Mouse (Mus musculus) embryonic stem cell, embryonic (primary cell): ENCODE results near the gene Hrh3.

Experiments used
- CTCF ChIA-PET, 4 experiments: fragments of 300-600 bp in 2 of 4; fragments of 350-600 bp in 2 of 4; sonication (Branson Sonifier 250); formaldehyde crosslinking; loops; one replicate each; lab custom pipeline; 2022; ENCODE audit warnings: inconsistent platforms in 2 of 4; lab: Charles Lee
- POLR2A ChIA-PET, 4 experiments: fragments of 300-600 bp in 2 of 4; fragments of 350-600 bp in 2 of 4; sonication (Branson Sonifier 250); formaldehyde crosslinking; loops; one replicate each; lab custom pipeline; 2022; ENCODE audit warnings: antibody characterized with exemption in 4 of 4, inconsistent platforms in 1 of 4; lab: Charles Lee

Hrh3 gene

DNA sequence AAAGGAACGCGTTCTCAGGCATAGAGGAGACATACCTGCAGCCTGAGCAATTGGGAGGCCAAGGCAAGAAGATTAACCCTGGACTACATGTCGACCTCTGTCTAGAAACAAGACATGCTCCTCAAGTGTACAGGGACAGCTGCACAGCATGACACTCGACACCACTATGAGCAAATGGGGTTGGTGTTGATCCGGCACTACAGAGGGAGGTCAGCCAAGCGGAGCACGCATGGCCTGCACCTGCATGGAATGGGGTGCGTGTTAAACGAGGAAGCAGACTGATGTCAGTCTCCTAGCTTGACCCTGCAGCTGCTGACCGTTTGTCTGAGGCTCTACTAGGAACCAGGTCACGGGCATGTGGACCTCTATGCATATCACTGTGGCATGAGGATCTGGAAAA is 14.0 kb downstream of the Hrh3 start:
- ChIA-PET CTCF (interaction anchor here in 1 of 4 experiments (1.2 kb wide), 1 partner anchor 161 kb away, joined by 3 read pairs; no protein-coding TSS in a partner anchor), POLR2A (interaction anchor here in 1 of 4 experiments (0.6 to 2.2 kb wide), 2 partner anchors 12 to 13 kb away, joined by 4 to 6 read pairs; no protein-coding TSS in a partner anchor)

DNA sequence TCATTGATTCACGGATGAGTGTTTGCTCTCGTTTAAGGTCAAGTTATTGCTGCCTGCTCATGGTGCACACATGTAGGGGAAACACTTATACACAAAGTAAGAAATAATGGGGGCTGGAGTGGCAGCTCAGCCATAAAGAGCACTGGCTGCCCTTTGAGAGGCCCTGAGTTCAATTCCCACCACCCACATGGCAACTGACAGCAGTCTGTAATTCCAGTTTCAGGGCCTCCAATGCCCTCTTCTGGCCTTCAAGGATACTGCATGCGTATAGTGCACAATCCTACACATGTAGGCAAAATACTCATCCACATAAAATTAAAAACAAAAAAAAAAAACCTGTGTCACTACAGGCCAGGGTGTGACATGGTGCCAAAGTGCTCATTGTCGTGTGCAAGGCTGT is 16.8 kb downstream of the Hrh3 start:
- POLR2A ChIA-PET: interaction anchor here in 2 of 4 experiments (1.0 to 9.3 kb wide), 7 partner anchors 10 to 147 kb away, joined by 3 to 62 read pairs (median 6); partner anchors contain the start of genes Hrh3 (in 1 of the 2) and Mtg2 (in 1 of the 2)
- CTCF ChIA-PET: interaction anchor here in 2 of 4 experiments (0.7 to 4.8 kb wide), 2 partner anchors 9 to 36 kb away, joined by 5 to 22 read pairs; no protein-coding TSS in a partner anchor

DNA sequence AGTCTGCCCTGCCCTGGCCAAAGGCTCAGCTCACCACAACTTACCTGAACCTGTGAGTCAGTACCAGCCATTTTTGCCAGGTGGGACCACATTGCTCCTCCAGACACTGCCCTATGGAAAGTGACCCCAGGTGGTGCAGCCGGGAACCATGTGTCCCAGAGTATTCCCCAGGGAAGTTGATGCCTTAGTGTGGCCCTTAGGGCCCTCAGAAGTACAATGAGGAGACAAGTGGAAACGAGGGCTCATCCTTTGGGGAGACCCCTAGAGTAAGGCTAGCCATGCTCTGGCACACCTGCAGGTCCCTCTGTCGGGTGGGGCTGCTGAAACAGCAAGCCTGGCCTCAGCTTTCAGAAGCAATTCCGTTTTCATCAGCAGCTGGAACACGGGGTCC is 17.7 kb downstream of the Hrh3 start:
- ChIA-PET CTCF (interaction anchor here in 2 of 4 experiments (1.8 to 4.8 kb wide), 4 partner anchors 9 to 44 kb away, joined by 5 to 22 read pairs (median 6); partner anchors contain the start of genes Psma7 (in 1 of the 2) and Ss18l1 (in 1 of the 2)), POLR2A (interaction anchor here in 2 of 4 experiments (1.0 to 9.3 kb wide), 11 partner anchors 9 to 125 kb away, joined by 3 to 62 read pairs (median 6); partner anchors contain the start of genes Hrh3 (in 1 of the 2), Lsm14b (in 1 of the 2), Mtg2 (in 1 of the 2) and Osbpl2 (in 1 of the 2))

DNA sequence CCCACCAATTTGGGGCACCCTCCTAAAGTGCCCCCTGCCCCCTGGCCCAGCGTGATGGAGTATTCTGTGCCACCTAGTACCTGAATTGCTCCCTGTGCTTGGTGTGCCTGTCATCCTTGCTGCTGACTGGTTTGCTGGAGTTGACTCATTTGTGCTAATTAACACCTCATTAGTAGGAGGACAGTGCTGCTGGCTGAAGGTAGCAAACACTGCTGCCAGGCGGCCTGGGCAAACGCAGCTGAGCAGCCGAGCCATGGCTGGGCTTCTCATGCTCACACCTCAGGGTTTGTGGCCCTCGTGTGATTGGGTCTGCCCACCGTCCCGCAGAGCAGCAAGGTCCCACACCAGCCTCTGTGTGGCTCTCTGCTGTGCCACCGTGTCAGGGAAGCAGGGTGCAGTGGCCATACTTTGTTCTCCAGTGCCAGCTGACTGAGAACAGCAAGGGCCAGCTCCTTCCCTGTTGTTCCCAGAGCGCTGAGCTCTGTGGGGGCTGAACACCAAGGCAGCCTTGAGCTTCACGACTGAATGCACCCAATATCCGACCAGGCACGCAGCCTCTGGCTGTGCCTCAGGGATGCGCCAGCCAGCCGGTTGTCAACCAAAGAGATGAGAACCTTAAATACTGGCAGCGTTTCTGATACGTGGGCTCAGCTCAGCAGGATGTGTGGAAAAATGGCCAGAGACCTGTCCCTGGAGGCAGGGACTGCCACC is 18.2 kb downstream of the Hrh3 start:
- POLR2A ChIA-PET: interaction anchor here in 2 of 4 experiments (0.6 to 9.3 kb wide), 14 partner anchors 8 to 102 kb away, joined by 3 to 62 read pairs (median 4); partner anchors contain the start of genes Hrh3 (in 1 of the 2), Lsm14b (in 1 of the 2), Mtg2 (in 1 of the 2) and Osbpl2 (in 1 of the 2)
- CTCF ChIA-PET: interaction anchor here in 2 of 4 experiments (1.8 to 4.8 kb wide), 4 partner anchors 9 to 44 kb away, joined by 5 to 22 read pairs (median 6); partner anchors contain the start of genes Psma7 (in 1 of the 2) and Ss18l1 (in 1 of the 2)

DNA sequence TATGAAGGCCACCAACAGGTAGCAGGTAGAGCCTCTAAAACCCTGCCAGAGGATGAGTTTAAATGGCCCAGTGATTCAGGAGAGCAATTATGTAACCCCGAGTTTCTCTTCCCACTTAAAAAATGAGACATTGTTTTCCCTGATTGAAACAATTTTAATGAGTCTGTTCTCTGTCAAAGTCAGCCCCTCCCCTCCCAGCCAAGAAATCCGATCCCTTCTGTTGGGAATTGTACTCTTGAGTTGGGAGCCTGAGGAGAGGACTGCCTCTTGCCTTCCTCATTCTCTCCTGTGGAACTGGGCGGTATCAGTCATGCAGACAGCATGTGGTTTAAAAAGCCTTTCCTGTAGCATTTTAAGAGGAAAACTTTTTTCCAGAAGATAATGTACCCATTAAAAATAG is 19.7 kb downstream of the Hrh3 start:
- ChIA-PET POLR2A (interaction anchor here in 2 of 4 experiments (1.1 to 9.3 kb wide), 11 partner anchors 7 to 151 kb away, joined by 3 to 62 read pairs (median 3); partner anchors contain the start of genes Mtg2 (in 2 of the 2), Osbpl2 (in 2 of the 2) and Hrh3 (in 1 of the 2)), CTCF (interaction anchor here in 2 of 4 experiments (1.1 to 4.8 kb wide), 3 partner anchors 17 to 33 kb away, joined by 3 to 22 read pairs (median 5); no protein-coding TSS in a partner anchor)

DNA sequence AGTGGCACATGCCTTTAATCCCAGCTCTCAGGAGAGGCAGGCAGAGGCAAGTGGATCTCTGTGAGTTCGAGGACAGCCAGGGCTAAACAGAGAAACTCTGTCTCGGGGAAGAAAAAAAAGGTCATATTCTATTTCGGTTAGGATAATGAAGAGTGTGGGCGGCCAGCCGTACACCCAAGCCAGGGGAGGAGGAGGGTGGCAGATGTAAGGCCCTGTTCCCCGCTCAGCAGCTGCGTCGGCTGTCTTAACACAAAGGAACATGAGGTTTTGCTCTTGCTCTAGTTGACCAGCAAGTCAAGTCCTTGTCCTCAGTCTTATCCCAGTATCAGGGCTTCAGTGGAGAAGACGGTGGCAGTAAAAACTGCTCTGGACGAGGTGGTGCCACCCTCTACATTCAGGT is 21.2 kb downstream of the Hrh3 start:
- ChIA-PET CTCF (interaction anchor here in 2 of 4 experiments (0.8 to 2.5 kb wide), 3 partner anchors 18 to 32 kb away, joined by 4 to 5 read pairs (median 4); no protein-coding TSS in a partner anchor), POLR2A (interaction anchor here in 2 of 4 experiments (0.5 to 9.3 kb wide), 8 partner anchors 12 to 95 kb away, joined by 3 to 62 read pairs (median 4); partner anchors contain the start of genes Mtg2 (in 2 of the 2) and Osbpl2 (in 2 of the 2))

DNA sequence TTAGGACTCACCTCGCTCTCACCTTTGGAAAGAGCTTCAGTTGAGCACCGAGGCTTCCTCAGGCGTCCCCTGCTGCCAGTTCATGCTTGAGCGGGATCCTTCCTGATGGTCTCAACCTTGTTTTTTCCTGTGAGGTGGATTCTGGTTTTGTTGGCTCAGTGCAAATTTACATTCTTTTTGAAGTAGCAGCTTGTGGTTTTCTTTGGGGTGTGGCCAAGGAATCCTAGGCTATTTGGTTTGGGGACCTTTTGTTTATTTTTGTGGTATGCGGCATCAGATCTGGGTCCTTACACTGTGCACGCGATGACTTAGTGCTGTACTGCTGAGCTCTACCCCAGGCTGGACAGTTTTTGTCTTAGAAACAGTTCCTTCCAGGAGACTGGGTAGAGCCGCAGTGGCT is 23.6 kb downstream of the Hrh3 start:
- CTCF ChIA-PET: interaction anchor here in 3 of 4 experiments (0.6 to 2.4 kb wide), 8 partner anchors 10 to 195 kb away, joined by 3 to 12 read pairs (median 6); partner anchors contain the start of genes Mtg2 (in 2 of the 3), Psma7 (in 1 of the 3) and Ss18l1 (in 1 of the 3)
- POLR2A ChIA-PET: interaction anchor here (0.5 to 9.3 kb wide), 20 partner anchors 10 to 195 kb away, joined by 3 to 62 read pairs (median 3); partner anchors contain the start of genes Mtg2 (in 4 of the 4), Osbpl2 (in 2 of the 4), Hrh3 (in 1 of the 4) and Lsm14b (in 1 of the 4)

DNA sequence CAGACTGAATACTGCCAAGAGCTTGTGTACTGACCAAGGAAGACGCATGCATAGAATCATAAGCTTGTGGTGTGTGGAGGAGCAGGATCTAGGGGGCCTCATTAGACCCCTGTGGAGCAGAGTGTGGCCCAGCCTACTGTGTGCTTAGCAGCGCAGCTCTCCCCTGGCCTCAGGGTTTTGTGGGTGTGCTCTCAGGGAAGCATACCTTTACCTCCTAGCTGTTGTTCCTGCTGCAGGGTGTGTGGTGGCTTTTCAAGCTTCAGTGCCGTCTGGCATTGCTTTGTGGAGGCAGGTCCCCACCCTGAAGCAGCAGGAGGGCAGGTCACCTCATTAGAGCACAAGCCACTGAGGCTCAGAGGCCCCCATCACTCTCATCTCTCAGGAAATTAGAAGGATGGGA is 26.7 kb downstream of the Hrh3 start:
- ChIA-PET POLR2A (interaction anchor here (0.5 to 3.3 kb wide), 32 partner anchors 9 to 198 kb away, joined by 3 to 22 read pairs (median 4); partner anchors contain the start of genes Rps21 (in 2 of the 4), Hrh3 (in 1 of the 4), Lsm14b (in 1 of the 4) and Osbpl2 (in 1 of the 4)), CTCF (interaction anchor here in 3 of 4 experiments (0.6 to 4.4 kb wide), 7 partner anchors 8 to 797 kb away, joined by 3 to 21 read pairs (median 5); no protein-coding TSS in a partner anchor)

DNA sequence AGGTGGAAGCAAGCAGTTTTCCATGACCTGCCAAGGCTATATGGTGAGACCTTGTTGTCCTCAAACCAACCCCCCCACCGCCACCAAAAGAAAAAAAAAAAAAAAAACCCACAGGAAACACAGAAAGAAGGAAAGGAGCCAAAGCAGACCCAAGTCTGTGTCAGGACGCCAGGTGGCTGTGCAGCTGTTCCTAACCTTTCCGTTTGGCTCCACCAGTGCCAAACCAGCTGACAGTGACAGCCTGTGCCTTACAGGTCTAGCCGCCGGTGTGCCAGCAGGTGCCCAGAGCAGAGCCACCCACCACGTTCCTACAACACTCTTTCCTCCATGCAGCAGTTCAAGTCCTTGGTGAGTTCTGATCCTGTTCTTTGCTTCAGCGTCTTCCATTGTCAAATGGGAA is 31.4 kb downstream of the Hrh3 start:
- ChIA-PET CTCF (interaction anchor here in 1 of 4 experiments (0.6 kb wide), 1 partner anchor 1223 kb away, joined by 3 read pairs; no protein-coding TSS in a partner anchor), POLR2A (interaction anchor here in 1 of 4 experiments (0.7 kb wide), 1 partner anchor 185 kb away, joined by 4 read pairs; no protein-coding TSS in a partner anchor)

DNA sequence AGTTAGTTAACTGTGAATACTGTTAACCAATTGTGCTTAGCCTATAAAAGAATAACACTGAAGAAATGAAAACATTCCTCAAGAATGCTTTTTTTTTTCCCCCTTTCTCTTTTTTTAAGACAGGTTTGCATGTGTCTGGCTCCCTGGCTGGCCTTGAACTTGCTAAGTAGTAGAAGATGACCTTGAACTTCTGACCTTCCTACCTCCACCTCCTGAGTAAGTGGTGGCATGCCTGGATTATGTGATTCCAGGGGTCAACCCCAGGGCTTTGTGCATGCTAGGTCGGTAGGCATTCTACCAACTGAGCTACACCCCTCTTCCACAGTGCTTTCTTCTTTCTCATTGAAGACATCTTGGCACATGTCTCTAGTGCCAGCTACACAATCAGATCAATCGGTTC is 32.6 kb downstream of the Hrh3 start:
- CTCF ChIA-PET: interaction anchor here in 2 of 4 experiments (1.5 to 2.2 kb wide), 4 partner anchors 9 to 33 kb away, joined by 5 to 12 read pairs (median 6); partner anchors contain the start of gene Hrh3 (in 1 of the 2)
- POLR2A ChIA-PET: interaction anchor here (0.5 to 5.0 kb wide), 15 partner anchors 10 to 186 kb away, joined by 3 to 62 read pairs (median 7); partner anchors contain the start of genes Lsm14b (in 1 of the 4), Psma7 (in 1 of the 4) and Ss18l1 (in 1 of the 4)

DNA sequence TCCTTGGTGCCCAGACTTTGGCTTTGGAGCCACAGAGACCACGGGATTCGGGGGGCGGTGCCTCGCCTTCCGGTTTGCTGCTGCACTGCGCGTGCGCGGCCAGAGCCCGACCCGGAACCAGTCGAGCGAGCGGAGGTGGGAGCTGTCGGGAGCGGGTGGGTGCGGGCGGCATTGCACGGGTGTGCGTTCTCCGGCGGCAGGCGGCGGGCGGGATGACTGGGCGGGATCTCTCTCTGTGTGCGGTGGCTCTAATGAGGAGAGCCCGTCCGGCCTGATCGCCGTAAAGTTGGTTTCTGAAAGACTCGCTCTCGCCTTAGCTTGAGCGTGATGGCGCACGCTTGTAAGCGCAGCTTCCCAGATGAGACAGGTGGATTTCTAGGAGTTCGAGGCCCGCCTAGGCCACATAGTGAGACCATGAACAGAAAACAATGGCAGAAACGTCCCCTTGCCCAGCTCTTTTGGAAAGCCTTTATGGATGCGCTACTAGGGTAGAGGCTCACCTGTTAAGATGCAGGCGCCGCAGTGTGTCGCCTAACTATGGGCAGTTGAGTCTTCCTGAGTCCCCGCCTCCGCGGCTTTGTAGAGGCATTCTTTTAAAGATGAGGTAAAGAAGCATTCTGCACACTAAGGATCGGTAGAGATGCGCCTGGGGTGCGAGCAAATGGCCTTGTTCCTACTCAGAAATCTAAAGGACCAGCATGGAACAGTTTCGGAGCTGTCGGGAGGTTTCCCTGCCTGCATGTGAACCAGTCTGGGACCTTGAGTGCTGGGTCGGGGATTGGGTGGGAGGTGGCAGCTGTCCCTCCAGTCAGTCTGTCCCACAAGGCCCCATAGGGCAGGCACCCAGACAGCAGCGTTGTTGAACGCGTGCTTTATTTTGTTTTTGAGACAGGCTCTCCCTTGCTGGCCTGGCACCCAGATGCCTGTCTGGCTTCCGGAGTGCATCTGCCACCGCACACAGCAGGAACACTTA is 33.5 kb downstream of the Hrh3 start, which contains the start of gene Mtg2:
Gene Mtg2, plus strand, starts transcription at position 108 of the 973 bp plus-strand sequence.
- CTCF ChIA-PET: interaction anchor here (0.5 to 2.2 kb wide), 14 partner anchors 10 to 218 kb away, joined by 3 to 14 read pairs (median 4); partner anchors contain the start of genes Hrh3 (in 1 of the 4), Psma7 (in 1 of the 4), Rbbp8nl (in 1 of the 4) and Ss18l1 (in 1 of the 4)
- POLR2A ChIA-PET: interaction anchor here (0.5 to 5.0 kb wide), 59 partner anchors 8 to 762 kb away, joined by 3 to 62 read pairs (median 4); partner anchors contain the start of genes Lsm14b (in 3 of the 4), Psma7 (in 3 of the 4), Ss18l1 (in 3 of the 4) and Hrh3 (in 2 of the 4)

DNA sequence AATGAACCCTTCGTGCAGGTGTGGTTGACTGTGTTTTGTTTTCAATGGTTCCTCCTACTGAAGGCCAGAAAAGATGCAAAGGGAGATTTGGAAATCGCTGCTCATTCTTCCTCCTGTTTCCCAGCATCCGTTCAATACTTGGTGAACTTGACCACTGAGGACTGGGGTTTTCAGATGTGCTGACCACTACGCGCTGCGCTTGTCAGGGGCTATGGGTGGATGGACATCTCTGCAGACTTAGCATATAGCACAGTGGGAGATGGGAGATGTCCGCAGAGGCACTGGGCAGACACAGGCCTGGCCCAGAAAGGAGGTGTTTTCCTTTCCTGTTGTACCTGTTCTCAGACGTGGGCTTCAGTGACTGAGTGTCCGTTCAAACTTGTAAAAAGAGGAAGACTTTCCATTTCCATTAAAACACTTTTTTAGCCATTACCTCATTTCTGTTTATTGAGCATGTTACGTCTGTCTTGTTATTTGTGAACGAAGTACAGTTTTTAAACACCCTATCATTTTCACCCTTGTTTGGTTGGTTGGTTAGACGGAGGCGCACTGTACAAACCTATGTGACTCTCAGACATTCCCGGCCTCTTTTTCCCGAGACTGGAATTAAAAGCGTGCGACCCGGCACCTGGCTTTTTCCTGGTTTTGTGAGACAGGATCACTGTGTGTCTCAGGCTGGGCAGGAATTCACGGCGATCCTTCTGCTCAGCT is 34.4 kb downstream of the Hrh3 start:
- CTCF ChIA-PET: interaction anchor here (0.6 to 2.2 kb wide), 14 partner anchors 10 to 219 kb away, joined by 3 to 14 read pairs (median 4); partner anchors contain the start of genes Hrh3 (in 1 of the 4), Psma7 (in 1 of the 4), Rbbp8nl (in 1 of the 4) and Ss18l1 (in 1 of the 4)
- POLR2A ChIA-PET: interaction anchor here (0.5 to 5.0 kb wide), 58 partner anchors 9 to 762 kb away, joined by 3 to 62 read pairs (median 4); partner anchors contain the start of genes Psma7 (in 3 of the 4), Ss18l1 (in 3 of the 4), Hrh3 (in 2 of the 4) and Lsm14b (in 2 of the 4)

DNA sequence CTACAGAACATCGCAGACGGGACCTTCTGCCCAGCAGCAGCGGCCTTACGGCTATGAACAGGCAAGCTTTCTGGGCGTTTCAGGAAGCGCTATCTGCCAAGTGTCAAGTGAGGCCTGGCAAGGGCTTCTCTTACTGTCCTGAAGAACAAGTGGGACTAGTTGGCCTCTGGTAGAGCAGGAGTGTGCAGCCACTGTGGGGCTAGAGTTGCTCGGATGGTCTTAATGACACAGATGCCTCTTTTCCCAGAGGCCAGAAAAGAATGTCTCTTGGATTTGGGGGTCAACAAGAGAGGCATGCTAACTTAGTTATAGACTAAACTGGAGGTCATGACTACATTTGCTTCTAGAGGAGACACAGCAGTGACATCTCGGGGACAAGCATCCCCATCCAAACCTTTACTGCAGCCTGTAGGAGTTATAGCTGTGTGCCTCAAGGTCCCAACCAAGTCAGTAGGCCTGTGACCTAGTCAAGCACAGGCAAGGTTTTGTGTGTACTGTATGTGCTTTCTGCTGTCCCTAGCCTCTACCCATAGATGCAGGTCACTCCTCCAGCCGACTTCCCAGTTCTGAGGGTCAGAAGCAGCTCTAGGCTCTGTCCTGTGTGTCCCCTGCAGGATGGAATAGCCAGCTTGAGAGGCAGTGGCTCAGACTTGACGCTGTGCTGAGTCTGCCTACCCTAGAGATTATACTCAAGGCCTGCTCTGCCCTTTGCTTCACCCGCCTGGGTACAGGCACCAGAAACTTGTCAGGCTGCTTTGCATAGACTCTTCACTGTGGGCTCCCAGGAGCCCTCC is 40.8 kb downstream of the Hrh3 start:
- ChIA-PET CTCF (interaction anchor here (0.9 to 3.8 kb wide), 6 partner anchors 11 to 13 kb away, joined by 3 to 15 read pairs (median 4); no protein-coding TSS in a partner anchor), POLR2A (no interaction called here)

DNA sequence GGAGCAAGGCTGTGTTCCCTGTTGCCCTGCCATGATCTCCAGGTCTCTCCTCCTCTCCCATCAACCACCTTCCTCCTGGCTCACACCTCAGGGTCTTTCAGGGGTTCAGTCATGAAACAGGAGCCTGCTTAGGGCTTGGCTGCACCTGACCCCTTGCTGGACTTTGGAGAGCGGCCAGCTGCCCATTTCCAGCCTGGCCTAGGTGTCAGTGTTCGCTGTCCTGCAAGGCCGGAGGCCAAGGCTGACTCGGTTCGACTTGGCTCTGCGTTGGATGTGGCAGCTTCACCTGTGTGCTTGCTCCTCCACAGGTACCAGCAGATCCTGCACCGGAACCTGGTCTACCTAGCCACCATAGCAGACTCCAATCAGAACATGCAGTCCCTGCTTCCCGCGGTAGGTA is 51.3 kb downstream of the Hrh3 start:
- ChIA-PET CTCF (interaction anchor here (0.8 to 5.5 kb wide), 12 partner anchors 11 to 198 kb away, joined by 3 to 42 read pairs (median 4); partner anchors contain the start of genes Psma7 (in 1 of the 4) and Ss18l1 (in 1 of the 4)), POLR2A (interaction anchor here (0.6 to 2.8 kb wide), 4 partner anchors 11 to 107 kb away, joined by 3 to 22 read pairs (median 9); partner anchors contain the start of genes Psma7 (in 2 of the 4), Ss18l1 (in 2 of the 4) and Mtg2 (in 1 of the 4))
